Mouse (Mus musculus) mesoderm, embryonic 11.5 days (tissue): ENCODE measurements around the gene Apc2.

Source experiments
- DNase-seq: peaks from one replicate; pipeline ENCODE4 v3.0.0-alpha.2; 2012; ENCODE audit warnings: low read depth, low spot score

Gene Apc2

DNA sequence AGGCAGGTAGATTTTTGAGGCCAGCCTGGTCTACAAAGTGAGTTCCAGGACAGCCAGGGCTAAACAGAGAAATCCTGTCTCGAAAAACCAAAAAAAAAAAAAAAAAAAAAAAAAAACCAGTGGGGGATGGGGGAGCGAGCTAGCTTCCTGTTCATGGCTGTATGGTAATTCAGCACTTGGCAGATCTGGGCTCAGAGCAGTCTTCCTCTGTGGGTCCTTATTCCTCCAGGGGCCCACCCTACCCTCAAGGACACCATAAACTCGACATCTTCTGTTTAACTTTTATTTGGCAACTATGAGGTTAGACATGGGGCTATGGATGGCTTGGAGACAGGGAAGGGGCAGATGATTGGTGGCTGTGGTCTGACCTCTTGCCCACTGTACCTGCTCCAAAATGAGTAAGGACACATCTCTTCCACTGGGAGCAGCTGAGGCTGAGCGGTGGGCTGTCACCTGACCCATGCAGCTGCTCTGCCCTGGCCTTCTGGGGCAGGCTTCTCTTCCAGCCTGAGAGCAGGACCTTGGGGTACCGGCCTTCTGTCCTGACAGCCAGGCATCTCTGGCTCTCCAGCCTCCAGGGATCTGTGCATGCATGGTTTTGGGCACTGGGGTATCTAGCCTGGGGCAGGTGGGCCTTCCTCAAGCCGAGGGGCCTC lies 25.4 kb downstream of the Apc2 start:
- no peak for DNase-seq

DNA sequence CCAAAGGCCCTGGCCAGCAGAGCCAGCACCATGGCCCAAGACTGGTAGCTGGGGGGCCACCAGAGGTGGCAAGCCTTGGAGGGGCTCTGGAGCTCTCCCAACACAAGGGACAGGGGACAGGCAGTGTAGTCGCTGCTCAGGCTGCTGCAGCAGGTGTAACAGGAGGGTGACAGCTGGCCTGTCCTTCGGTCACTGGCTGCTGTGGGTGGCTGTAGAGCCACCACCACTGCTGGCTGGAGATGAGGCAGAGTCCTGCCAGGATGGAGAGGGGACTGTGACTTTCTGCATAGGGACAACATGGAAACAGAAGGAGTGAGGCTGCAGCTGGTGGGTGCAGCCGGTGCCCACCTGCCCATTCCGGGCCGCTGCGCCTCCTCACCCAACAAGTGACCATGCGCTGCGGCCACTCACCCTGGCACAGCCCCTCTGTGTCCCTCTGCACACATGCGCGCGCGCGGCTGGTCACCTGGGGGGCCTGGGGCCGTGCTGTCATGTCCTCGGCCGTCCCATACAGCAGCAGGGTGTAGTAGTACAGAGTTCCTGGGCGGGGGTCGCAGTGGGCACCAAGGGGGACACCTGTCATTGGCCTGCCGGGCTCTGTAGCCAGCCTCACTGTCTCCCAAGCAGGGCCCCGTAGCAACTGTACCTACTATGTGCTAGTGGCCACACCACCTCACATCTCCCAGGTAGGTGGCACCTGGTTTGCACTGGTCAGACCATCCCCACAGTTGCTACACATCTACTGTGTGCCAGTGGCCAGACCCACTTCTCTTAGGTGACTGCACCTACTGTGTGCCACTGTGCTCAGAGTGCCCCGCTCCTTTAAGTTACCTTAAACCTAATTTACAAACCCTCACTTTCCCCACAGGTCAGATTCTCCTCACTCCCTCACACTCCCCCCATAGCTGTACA lies 26.1 kb downstream of the Apc2 start:
- DNase-seq, result no peak

DNA sequence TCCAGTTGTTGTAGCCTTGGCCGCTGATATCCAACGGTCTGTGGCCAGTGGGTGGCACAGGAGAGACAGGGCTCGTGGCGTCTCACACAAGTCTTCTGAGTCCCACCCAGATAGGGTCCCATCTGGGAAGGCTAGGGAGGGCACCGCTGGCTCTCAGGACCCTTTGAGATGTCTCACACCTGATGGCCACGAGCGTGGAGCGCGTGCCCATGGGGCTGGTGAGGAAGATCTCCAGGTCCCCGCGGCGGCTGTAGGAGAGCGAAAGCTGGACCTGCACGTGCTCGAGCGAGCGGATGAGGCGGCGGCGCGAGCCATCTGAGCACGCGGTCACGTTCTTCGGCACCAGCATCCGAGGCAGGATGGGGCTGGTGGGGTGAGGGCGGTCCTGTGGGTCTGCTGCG lies 27.0 kb downstream of the Apc2 start:
- no peak for DNase-seq

DNA sequence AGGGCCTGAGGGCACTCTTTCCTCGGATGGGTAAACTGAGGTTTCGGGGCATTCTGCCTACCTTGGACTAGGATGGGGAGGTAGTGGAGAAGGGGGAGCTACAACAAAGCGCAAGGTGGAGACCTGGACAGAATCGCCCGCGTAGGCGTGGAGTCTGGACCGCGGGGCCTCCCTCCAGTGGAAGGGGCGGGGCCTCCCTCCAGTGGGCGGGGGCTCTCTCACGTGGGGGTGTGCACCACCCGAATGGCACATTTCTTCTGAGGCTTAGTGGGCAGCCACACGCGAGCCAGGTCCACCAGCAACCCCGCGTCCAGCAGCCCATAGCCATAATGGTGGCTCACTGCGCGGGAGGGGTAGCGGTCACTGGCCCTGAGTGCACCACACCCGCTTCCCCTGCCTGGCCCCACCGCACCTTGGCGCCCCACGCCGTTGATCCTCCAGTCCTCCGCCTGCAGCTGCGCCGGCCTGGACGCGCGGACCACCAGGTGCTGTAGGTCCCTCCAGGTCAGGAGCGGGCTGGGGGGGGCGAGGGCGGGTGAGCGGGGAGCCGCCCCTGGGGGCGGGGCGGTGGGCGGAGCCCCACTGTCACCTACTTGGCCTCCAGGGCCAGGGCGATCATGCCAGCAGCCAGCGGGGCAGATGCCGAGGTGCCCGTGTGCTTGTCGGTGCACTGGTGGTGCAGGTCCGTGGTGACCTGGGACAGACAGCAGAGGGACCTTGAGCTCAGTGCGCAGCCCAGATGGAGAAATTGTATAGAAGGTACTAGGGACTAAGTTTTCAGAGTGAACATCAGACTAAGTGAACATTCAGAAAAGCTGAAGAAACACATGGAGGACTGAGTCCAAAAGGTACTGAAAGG lies 27.7 kb downstream of the Apc2 start:
- peak; percentile 49 for DNase-seq

DNA sequence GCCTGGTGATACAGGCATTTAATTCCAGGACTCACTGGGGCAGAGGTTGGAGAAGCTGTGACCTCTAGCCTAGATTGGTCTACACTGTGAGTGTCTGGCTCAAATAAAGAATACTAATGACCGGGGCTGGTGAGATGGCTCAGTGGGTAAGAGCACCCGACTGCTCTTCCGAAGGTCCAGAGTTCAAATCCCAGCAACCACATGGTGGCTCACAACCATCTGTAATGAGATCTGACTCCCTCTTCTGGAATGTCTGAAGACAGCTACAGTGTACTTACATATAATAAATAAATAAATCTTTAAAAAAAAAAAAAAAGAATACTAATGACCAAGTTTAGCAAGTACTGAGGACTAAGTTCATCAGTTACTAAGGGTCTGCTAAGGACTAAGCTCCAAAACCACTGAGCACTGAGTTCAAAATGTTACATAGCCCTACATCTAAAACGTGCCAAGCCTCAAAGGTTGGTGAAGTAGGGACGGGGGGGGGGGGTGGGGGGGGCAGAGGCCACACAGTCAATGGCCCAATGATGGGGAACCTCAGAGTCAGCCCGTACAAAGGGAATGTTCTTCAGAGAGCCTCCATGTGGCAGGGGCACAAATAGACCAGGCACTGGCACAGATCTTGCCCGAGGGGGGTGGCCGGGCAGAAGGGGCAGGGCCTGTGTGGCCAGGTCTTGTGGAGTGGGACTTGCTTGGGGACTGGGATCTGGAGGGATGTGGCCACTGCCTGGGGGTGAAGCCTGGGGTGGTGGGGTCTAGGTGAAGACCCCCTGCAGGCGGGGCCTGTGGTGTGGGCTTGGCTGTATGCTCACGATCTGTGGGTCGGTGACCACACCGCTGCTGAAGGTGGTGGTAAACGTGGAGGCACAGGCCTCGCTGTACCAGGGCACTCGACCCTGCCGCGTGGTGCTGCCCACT lies 28.6 kb downstream of the Apc2 start:
- DNase-seq, result no peak

DNA sequence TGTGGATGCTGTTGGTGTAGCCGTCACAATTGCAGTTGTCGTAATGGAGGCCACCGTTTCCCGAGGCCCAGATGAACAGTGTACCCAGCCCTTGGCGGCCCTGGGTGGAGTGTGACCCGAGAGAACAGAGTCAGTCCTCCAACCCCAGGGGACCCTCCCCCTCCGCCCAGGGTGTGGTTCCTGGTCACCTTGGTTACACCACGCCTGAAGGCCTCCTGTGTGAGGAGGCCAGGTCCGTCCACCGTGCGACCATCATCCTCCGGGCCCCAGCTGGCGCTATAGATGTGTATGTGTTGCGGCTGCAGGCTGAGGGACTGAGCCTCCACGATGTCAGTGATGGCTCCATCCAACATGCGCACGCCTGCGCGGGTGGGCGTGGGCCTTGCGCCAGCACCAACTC lies 29.3 kb downstream of the Apc2 start:
- DNase-seq, result no peak

DNA sequence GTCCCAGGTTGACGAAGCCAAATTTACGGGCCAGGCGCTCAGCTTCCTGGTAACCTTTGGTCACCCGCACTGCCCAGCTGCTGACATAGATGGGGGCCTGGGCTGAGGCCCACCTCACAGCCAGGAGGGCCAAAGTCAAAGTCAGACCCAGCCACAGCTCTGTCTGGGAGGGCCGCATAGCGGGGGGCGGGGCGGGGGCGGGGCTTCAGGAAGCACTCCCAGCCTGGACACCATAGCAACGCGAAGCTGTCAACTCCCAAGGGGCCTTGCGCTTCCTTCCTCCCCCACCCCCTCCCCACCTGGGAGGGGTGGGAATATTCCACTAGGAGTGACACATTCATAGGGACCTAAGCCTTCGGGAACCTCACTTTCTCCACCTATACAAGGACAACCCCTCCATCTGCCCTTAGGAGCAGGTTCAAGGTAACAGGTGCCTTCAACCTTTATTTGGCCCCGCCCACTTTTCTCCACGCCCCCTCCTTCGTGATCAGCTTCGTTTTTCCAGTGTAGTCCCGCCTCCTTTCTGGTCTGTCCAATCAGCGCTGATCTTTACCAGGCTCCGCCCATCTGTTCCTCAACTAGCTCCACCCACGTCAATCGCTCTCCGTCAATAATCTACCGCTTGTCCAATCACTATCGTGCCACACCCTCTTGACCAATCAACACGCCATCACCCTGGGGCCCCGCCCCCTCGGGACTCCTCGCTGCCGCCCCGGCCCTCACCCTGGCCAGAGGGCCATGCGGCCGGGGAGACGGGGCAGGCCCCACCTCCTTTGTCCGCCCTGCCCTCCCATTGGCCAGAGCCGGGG lies 33.7 kb downstream of the Apc2 start, which contains the start of the genes Pcsk4 and Reep6:
Pcsk4 (minus strand) TSS at position 226 of the 809 bp plus-strand sequence.
Reep6 (plus strand) TSS at position 681 of the 809 bp plus-strand sequence.
- peak; percentile 98 for DNase-seq

DNA sequence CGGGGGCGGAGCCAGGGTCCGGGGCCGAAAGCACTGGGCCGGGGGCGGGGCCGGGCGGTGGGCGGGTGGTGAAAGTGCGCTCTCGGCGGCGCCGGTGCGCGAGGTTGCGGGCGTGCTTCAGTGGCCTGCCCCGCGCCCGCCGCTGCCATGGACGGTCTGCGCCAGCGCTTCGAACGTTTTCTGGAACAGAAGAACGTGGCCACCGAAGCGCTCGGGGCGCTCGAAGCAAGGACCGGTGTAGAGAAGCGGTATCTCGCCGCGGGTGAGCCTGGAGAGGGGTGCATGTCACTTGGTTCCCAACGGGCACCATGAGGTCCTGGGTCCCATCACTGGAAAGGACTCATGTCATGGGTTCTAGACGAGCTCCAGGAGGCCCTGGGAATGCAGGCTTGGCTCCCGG lies 34.3 kb downstream of the Apc2 start:
- DNase-seq, result no peak

DNA sequence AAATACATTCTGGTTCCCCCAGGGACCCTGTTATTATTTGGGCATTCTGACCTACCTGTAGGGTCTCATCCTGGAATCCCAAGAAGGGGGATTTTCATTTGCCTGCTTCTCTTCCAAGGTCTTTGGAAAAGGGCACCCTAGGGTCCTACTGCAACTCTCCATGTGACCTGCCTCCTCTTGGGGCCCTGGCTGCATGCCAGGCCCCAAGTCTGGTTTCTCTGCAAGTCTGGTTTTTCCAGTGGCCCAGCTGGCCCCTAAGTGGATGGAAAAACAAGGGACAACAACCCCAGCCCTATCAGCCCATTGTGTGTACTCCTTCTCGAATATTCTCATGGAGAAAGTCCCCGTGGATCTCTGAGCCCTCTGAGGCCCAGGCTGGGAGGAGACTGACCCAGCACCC lies 35.1 kb downstream of the Apc2 start:
- DNase-seq, result no peak

DNA sequence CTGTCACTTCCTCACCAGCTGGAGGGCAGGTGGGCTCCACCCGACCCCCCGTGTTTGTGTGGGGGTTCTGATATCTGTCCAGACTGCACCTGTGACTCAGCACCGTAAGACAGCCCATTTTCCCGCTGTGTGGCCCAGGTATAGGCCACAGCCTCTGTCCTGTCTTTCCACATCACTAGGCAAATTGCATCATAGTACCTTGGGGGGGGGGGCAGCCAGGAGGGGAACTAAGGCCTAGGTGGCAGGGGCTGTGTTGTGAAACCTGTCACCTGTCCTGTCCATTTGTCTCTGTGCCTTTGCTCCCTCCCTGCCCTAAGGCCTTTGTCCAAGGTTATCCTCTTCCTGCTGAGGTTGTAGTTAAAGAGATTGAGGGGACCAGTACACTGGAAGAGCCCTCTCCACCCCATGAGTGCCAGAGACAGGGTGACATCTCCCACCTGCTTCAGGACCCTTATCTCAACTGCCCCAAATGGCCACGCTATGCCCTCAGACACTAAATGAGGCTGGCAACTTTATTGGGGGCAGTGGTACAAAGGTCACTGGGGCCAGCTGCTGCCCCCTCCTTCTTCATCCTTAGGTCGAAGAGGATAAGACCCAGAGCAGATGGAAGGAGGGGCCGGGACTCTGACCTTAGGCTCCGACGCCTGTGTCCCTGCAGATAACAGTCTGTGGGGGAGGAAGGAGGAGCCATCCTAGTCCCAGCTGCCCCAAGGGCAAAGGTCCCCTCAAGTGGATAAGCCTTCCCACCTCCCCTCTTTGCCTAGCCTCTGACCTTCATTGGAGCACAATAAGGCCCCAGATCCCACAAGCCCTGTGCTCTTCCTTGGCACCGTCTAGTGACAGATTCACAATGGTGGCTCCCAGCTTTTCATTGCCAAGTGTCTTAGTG lies 36.1 kb downstream of the Apc2 start:
- no peak for DNase-seq

DNA sequence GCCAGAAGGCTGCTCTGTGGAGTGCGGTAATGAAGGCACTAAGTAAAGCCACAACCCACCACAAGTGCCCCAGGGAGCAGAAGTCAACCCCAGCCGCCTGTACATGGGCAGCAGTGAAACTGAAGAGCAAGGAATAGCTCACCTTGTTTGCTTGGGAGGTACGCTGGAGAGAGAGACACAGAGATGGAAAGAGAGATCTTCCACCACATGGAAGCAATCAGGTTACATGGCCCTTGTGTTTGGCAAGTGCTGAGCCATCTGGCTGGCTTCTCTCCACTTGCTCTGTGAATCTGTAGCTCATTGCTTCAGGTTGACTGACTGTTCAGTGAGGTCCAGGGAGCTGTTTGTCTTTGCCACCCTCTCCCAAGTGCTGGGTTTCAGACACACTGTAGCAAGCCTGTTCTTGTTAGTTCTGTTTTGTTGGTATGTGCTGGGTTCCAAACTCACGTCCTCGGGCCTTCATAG lies 36.8 kb downstream of the Apc2 start:
- DNase-seq, result no peak

DNA sequence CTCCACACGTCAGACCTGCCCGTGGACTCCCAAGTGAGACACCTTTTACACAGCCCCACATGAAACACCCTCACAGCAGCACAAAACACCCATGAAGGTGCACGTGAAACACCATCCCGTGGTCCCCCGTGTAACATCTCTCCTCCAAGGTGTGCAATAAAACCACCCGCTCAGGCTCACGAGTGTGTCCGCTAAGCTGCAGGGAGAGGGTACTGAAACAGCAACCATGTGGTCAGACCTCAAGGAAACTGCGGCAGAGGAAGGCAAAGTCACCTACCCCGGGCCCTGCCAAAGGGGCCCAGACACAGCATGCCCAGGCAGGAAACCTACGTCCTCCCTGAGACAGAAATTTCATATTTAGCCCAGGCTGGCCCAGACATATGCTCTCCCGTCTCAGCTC lies 40.5 kb downstream of the Apc2 start:
- DNase-seq, result no peak

DNA sequence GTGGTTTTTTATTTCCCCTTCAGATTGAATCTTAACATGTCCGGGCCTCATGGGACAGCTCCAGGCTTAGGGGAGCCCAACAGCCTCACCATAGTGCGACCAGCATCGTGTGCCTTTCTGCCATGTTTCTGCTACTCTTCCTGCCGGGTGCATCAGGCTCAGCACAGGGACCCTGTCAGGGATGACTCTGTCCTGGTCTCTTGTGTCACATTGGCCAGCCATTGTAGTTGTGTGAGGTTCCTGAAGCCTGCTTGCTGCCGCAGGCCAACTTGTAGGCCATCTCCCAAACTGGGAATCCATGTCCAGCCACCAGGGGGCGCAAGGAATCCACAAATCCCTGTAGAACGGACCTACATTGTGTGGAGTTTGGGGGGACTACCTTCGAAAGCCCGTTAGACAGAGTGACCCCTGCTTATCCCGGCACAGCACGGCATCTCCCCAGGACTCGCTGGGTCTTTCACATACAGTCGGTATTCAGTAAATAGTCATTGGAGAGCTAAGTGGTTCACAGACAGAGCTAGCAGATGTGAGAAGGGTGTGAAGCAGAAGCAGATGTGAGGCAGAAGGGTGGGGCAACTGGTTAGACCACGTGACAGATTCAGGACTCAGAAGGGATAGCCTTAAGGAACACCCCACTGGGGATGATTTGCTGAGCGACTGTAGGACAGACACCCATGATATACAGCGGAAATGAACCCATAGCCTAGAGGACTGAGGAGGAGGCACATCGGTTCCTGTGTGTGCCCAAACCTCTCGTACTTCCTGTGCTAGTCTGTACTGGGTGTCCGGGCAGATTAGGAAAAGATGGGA lies 44.4 kb downstream of the Apc2 start:
- peak; percentile 89 for DNase-seq

DNA sequence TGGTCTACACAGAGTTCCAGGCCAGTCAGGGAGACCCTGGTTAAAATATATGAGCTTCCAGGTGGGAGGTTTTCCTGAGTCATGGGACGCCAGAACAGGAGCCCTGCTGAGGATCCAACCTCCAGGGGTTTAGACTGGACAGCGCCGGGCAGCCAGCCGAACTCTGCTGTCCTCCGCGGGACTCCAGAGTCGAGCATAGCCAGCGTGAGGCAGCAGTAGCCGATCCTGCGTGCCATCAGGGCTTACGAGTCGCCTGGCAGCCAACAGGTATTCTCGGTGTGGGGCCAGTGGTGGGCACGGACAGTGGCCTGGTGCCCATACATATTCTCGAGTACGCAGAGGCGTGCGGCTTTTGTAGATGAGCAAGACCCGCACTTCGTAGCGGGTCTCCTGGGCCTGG lies 45.2 kb downstream of the Apc2 start:
- DNase-seq, result no peak

DNA sequence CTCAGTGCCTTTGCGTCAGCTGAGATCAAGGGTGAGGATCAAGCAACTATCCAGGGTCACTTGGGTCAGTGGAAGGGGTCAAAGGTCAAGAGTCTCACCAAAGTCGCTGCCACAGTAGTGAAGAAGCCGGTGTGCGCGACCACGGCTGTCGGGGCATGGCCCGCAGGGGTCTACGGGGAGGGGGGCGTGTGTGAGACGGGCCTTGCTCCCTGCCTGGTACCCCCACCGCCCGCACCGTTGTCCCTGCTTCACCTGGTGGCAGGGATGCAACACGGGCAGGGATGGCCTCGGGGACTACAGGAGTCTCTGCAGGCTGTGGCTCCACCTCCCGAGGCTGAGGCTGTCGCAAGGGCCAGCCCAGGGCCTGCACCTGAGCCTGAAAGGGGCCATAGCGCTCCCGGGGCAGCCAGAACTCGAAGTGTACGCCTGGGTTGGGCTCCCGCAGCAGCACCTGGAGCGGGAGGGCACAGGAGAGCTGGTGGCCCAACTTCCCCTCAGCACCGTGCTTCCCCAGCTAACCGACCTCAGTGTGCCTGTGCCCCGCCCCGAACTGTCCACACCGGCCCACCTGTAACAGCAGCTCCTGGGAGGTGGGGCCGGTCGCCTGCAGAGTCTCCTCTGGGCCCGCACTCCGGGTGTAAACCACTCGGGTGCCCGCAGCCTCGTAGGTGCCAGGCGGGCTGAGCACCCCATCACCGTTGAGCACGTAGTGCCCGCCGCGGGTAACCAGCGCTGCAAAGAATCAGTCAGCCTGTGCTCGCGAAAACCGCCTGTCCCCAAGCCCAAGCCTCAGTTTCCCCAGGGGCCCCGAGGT lies 45.9 kb downstream of the Apc2 start:
- DNase-seq, result no peak

DNA sequence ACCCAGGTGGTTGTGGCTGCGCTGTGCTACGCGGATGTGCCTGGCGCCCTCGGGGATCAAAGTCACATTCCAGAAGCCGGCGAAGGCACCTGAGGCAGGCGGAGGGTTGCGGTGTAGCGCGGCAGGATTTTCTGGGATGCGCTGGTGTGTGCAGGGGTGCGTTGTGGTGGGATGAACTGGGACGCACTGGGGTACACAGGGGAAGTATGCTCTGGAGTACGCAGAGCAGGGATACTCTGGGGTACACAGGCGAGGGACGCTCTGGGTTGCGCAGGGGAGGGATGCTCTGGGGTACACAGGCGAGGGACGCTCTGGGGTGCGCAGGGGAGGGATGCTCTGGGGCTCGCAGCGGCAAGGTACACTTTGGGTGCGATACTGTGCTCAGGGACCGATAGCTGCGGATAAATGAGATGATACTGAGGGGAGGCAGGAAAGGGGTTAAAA lies 46.5 kb downstream of the Apc2 start:
- DNase-seq, result no peak

DNA sequence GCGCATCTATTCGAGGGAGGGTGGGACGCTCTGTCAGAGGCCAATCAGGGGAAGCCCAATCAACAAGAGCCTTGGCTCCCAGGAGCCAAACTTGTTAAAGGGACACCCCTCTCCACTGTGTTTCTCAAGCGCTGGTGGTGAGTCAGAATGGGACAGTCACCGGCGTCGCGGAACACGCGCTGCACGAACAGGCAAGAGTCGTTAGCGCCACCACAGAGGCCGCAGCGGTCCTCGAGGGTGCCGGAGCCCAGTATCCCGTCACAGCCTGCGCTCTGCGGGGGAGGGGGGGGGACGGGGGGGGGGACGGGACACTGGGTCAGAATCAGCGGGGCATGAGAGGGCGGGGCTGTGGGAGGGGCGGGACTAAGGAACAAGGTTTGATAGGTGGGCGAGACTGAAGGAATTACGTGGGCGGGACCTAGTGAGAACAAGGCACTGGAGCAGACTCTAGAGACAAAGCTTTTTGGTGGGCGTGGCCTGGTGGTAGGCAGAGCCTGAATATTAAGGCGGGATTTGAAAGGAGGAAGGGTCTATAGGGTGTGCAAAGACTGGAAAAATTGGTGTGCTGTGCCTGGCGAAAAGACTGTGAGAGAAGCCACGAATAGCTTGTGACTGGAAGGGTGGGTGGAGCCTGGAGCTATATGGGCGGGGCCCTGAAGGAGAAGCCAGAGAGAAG lies 47.1 kb downstream of the Apc2 start:
- DNase-seq, result peak; percentile 76
